Mouse (Mus musculus) olfactory bulb, adult 2 months (tissue): ENCODE results near the gene Anln.

Source experiments
- CTCF ChIP-seq: fragments of 200-500 bp; IDR thresholded peaks from 2 replicates; pipeline ENCODE4 v1.5.1; 2012; ENCODE audit warnings: low read depth, mild to moderate bottlenecking, low read length, moderate library complexity; ENCODE audit not compliant: insufficient read depth
- POLR2A ChIP-seq: fragments of 200-500 bp; IDR thresholded peaks from 2 replicates; pipeline ENCODE4 v1.6.1; 2012; ENCODE audit warnings: mild to moderate bottlenecking, low read depth, low read length, moderate library complexity; ENCODE audit not compliant: insufficient read depth

GRCm38 (mm10) chr9:22419877-22420276 is 30.9 kb upstream of the Anln start:
- TF ChIP-seq CTCF, result no peak
- no peak for TF ChIP-seq POLR2A
